ENCODE assay signal across 9 mouse cellular contexts in the genomic region with DNA sequence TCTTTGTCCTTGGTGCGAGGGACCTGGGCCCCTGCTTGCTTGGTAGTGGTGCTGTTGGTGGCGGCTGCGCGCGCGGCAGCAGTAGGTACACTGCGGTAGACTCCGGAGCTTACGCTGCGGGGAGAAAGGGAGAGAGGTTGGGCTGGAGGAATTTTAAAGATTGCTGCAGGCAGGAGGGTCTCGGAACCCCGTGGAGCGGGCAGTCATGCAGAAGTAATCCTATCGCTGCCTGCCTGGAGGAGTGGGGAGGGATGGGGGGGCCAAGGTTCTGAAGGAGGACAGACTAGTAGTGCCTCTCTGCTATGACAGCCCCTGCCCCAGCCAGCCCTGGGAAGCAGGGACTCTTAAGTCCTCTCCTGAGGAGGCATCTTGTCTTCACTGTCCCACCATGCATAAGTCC. TPM values are rescaled to one million over a fixed set of nuclear protein-coding genes. Genes with fewer than 3 reads are reported as not detected.
DNase-seq lines count a peak whose midpoint lies in the region; ATAC-seq and TF ChIP-seq lines count a peak whose summit lies in the region.
"Had no signal": no experiment of that assay in that cellular context is flagged by ENCODE, and none has a peak within 500 bp of the region (broad histone marks: within the 10 kb centered on the region; RNA-seq: fewer than 3 reads in every experiment).

No protein-coding gene starts in this region.

- no peak for DNase-seq in kidney, adult 2 months
- DNase-seq in kidney, adult 11 months = no peak
- DNase-seq in embryonic facial prominence, embryonic 10.5 days (ENCODE audit: low spot score) = peak; percentile 52
- DNase-seq in forebrain, postnatal 0 days = no peak
- no peak for DNase-seq in gastrocnemius, adult 18-20 months (ENCODE audit: low spot score)
- no peak for DNase-seq in gastrocnemius, postnatal 10 days
- no peak for DNase-seq in urinary bladder, adult 18-20 months (ENCODE audit: low spot score in 2 of 2)

- peak overlapping the region; percentile 28 for H3K9ac ChIP-seq in forebrain, postnatal 0 days
- peak overlapping the region; percentile 60 for H3K9ac ChIP-seq in midbrain, embryonic 13.5 days (replicated peaks)

- ATAC-seq in forebrain, postnatal 0 days = no peak
- peak; percentile 43 for ATAC-seq in midbrain, embryonic 13.5 days
- ATAC-seq: Patski had no signal

- peak overlapping the region; percentile 45 for H3K4me2 ChIP-seq in forebrain, postnatal 0 days (ENCODE audit: low read depth)
- peak overlapping the region; percentile 53 for H3K4me2 ChIP-seq in midbrain, embryonic 13.5 days (replicated peaks)

- no peak for TF ChIP-seq CTCF in kidney, adult 2 months (conservative IDR thresholded peaks at IDR 0.05; ENCODE audit: insufficient read depth, insufficient read length, low read depth, low read length)
- TF ChIP-seq CTCF in forebrain, postnatal 0 days (IDR thresholded peaks at IDR 0.05; ENCODE audit: low read depth) = no peak

- no peaks in the 10 kb centered on the region for H3K36me3 ChIP-seq in kidney, adult 2 months (ENCODE audit: control insufficient read depth, insufficient read depth, low read length)
- H3K36me3 ChIP-seq in embryonic facial prominence, embryonic 10.5 days (replicated peaks) = peaks cover 47% of the 10 kb centered on the region
- H3K36me3 ChIP-seq in forebrain, postnatal 0 days (ENCODE audit: insufficient read depth) = peaks cover 2% of the 10 kb centered on the region; the same call in 1 of the 2 replicates
- H3K36me3 ChIP-seq in midbrain, embryonic 13.5 days = no peaks in the 10 kb centered on the region

- H3K27ac ChIP-seq in kidney, adult 2 months (ENCODE audit: insufficient read depth, low read depth, low read length) = peak overlapping the region; percentile 18; the same call in 1 of the 2 replicates
- H3K27ac ChIP-seq in embryonic facial prominence, embryonic 10.5 days (replicated peaks) = peak overlapping the region; percentile 70
- 0 out of 2 replicates have a peak overlapping the region, but pooled peaks have one; percentile 50 for H3K27ac ChIP-seq in forebrain, postnatal 0 days (ENCODE audit: low read depth, low read length)
- H3K27ac ChIP-seq in midbrain, embryonic 13.5 days = peak overlapping the region; percentile 81

- H3K4me3 ChIP-seq in kidney, adult 2 months (ENCODE audit: insufficient read depth, low read depth, low read length) = no peak overlapping the region
- H3K4me3 ChIP-seq in embryonic facial prominence, embryonic 10.5 days = peak overlapping the region; percentile 44
- peak overlapping the region; percentile 9; the same call in 1 of the 2 replicates for H3K4me3 ChIP-seq in forebrain, postnatal 0 days (ENCODE audit: low read depth, low read length)
- H3K4me3 ChIP-seq in midbrain, embryonic 13.5 days (replicated peaks) = peak overlapping the region; percentile 14

- no peaks in the 10 kb centered on the region for H3K27me3 ChIP-seq in kidney, adult 2 months (replicated peaks; ENCODE audit: control insufficient read depth, insufficient read depth, low read length)
- no peaks in the 10 kb centered on the region for H3K27me3 ChIP-seq in embryonic facial prominence, embryonic 10.5 days (replicated peaks; ENCODE audit: low read depth, poor library complexity, severe bottlenecking)
- H3K27me3 ChIP-seq in forebrain, postnatal 0 days (ENCODE audit: insufficient read depth, low read length) = no peaks in the 10 kb centered on the region
- H3K27me3 ChIP-seq in midbrain, embryonic 13.5 days = no peaks in the 10 kb centered on the region
- H3K27me3 ChIP-seq: Patski had no signal

- TF ChIP-seq POLR2A in kidney, adult 2 months (IDR thresholded peaks at IDR 0.05; ENCODE audit: low read depth, low read length) = no peak

- H3K4me1 ChIP-seq in kidney, adult 2 months (ENCODE audit: control insufficient read depth, insufficient read depth, low read length) = peaks cover 33% of the 10 kb centered on the region
- peaks cover 98% of the 10 kb centered on the region for H3K4me1 ChIP-seq in embryonic facial prominence, embryonic 10.5 days
- peaks cover 54% of the 10 kb centered on the region for H3K4me1 ChIP-seq in forebrain, postnatal 0 days (ENCODE audit: insufficient read depth)
- peaks cover 97% of the 10 kb centered on the region for H3K4me1 ChIP-seq in midbrain, embryonic 13.5 days (replicated peaks)

- H3K9me3 ChIP-seq in embryonic facial prominence, embryonic 10.5 days = no peaks in the 10 kb centered on the region
- H3K9me3 ChIP-seq in forebrain, postnatal 0 days (ENCODE audit: low read length) = no peaks in the 10 kb centered on the region
- H3K9me3 ChIP-seq in midbrain, embryonic 13.5 days = no peaks in the 10 kb centered on the region

- 52% methylated on average over 14 of the region's 14 CpGs for WGBS in kidney, adult 2 months
- WGBS in embryonic facial prominence, embryonic 10.5 days = 15% methylated on average over 14 of the region's 14 CpGs
- WGBS in forebrain, postnatal 0 days = 9% methylated on average over 14 of the region's 14 CpGs
- 2% methylated on average over 14 of the region's 14 CpGs for WGBS in midbrain, embryonic 13.5 days

RNA-seq across cellular contexts. Expression of a gene that starts 11.2 kb away (rescaled TPM):
- polyA plus RNA-seq in kidney, adult 2 months (2012; rRNA removed) = 22.2 and 23.3 TPM in 2 replicates
- polyA plus RNA-seq in embryonic facial prominence, embryonic 10.5 days (2016; fragmentation: Nextera tagmentation; extraction: Ambion mirVana) = 11.5 and 11.6 TPM in 2 replicates
- 56.7 and 82.4 TPM in 2 replicates for total RNA-seq in forebrain, postnatal 0 days (2014; rRNA removed)
- polyA plus RNA-seq in forebrain, postnatal 0 days (2015; fragmentation: Nextera tagmentation; extraction: Ambion mirVana) = 7.6 and 8.4 TPM in 2 replicates
- 10.4 and 12.6 TPM in 2 replicates for polyA plus RNA-seq in midbrain, embryonic 13.5 days (2015; fragmentation: Nextera tagmentation; extraction: Ambion mirVana)
- total RNA-seq in gastrocnemius, adult 18-20 months (2021) = 10 to 100 TPM; 40.6 to 41.6 TPM
- 10 to 100 TPM; 58.2 to 82.8 TPM for total RNA-seq in gastrocnemius, postnatal 10 days (2021)

RNA-seq across cellular contexts. Expression of a gene that starts 48.3 kb away (rescaled TPM):
- polyA plus RNA-seq in kidney, adult 2 months (2012; rRNA removed) = 1.8 and 2.5 TPM in 2 replicates
- 0.16 and 0.21 TPM in 2 replicates for polyA plus RNA-seq in embryonic facial prominence, embryonic 10.5 days (2016; fragmentation: Nextera tagmentation; extraction: Ambion mirVana)
- not detected in 2 replicates for total RNA-seq in forebrain, postnatal 0 days (2014; rRNA removed)
- polyA plus RNA-seq in forebrain, postnatal 0 days (2015; fragmentation: Nextera tagmentation; extraction: Ambion mirVana) = 0.06 TPM in 2 replicates
- 0.12 TPM in 1 of 2 replicates, not detected in the other for polyA plus RNA-seq in midbrain, embryonic 13.5 days (2015; fragmentation: Nextera tagmentation; extraction: Ambion mirVana)
- total RNA-seq in gastrocnemius, adult 18-20 months (2021) = under 1 TPM; 0.09 to 0.14 TPM
- under 1 TPM; 0.09 to 0.54 TPM for total RNA-seq in gastrocnemius, postnatal 10 days (2021)
- polyA plus RNA-seq: Patski had no signal

Comparison
In these comparisons a context has a peak if more than half of its experiments do, and no peak if none do; other contexts are left out.
1. H3K27ac ChIP-seq: peak in every context shown above with its lines; median percentile 81 in midbrain, embryonic 13.5 days; 70 in embryonic facial prominence, embryonic 10.5 days; 50 in forebrain, postnatal 0 days; 18 in kidney, adult 2 months.